Mouse (Mus musculus) MEL (cell line): ENCODE measurements at regions not wholly inside any gene's neighbourhood (a gene's known extent, or its start where the extent isn't known, plus 50 kb on each side); places are given as distances from the start of the nearest gene placed in this dataset.

Experiments used
- DNase-seq: peaks from one replicate; pipeline ENCODE4 v3.0.0; 2011; ENCODE audit warnings: low read depth, low spot score
- H3K27ac ChIP-seq: 2 replicates; pipeline ENCODE4 v1.5.1; 2012; ENCODE audit warnings: low read depth, mild to moderate bottlenecking, control low read depth, low read length, moderate library complexity; ENCODE audit not compliant: control insufficient read depth
- H3K27me3 ChIP-seq, 2 experiments: fragments of 150-350 bp in 1 of 2; sonication (generic) in 1 of 2; 2 replicates each; pipeline ENCODE4 v1.6.1; 2012; ENCODE audit warnings: low read length in 2 of 2, mild to moderate bottlenecking in 2 of 2, improper control_type of control experiment in 1 of 2, moderate library complexity in 1 of 2; ENCODE audit not compliant: insufficient read depth in 2 of 2, control insufficient read depth in 1 of 2
- H3K36me3 ChIP-seq, 2 experiments: 2 replicates each; pipeline ENCODE4 v1.6.1; 2012 to 2014; ENCODE audit warnings: low read length in 2 of 2, improper control_type of control experiment in 1 of 2, inconsistent platforms in 1 of 2, mild to moderate bottlenecking in 1 of 2; ENCODE audit not compliant: insufficient read depth in 2 of 2, control insufficient read depth in 1 of 2
- H3K4me1 ChIP-seq, 2 experiments: fragments of 150-350 bp in 1 of 2; sonication (generic) in 1 of 2; 2 replicates each; pipeline ENCODE4 v1.6.1; 2012; ENCODE audit warnings: low read length in 2 of 2, improper control_type of control experiment in 1 of 2, mild to moderate bottlenecking in 1 of 2; ENCODE audit not compliant: insufficient read depth in 2 of 2, control insufficient read depth in 1 of 2
- H3K4me3 ChIP-seq, 2 experiments: fragments of 150-350 bp in 1 of 2; sonication (generic) in 1 of 2; 2 replicates each; pipeline ENCODE4 v1.5.1; 2012; ENCODE audit warnings: low read depth in 2 of 2, low read length in 2 of 2, mild to moderate bottlenecking in 2 of 2, moderate library complexity in 2 of 2, control low read depth in 1 of 2, improper control_type of control experiment in 1 of 2; ENCODE audit not compliant: control insufficient read depth in 1 of 2, insufficient read depth in 1 of 2
- H3K79me2 ChIP-seq: 2 replicates; pipeline ENCODE4 v1.6.1; 2012; ENCODE audit warnings: mild to moderate bottlenecking, low read length, moderate library complexity; ENCODE audit not compliant: control insufficient read depth, poor library complexity, insufficient read depth
- H3K9ac ChIP-seq: 2 replicates; pipeline ENCODE4 v1.6.1; 2012; ENCODE audit warnings: low read depth, mild to moderate bottlenecking, control low read depth, low read length, moderate library complexity; ENCODE audit not compliant: control insufficient read depth, poor library complexity, severe bottlenecking
- H3K9me3 ChIP-seq: fragments of 150-350 bp; sonication (generic); replicated peaks from 2 replicates; pipeline ENCODE4 v1.6.1; 2012; ENCODE audit warnings: mild to moderate bottlenecking, low read length, improper control_type of control experiment, moderate library complexity; ENCODE audit not compliant: insufficient read depth
- E2F4 ChIP-seq: IDR thresholded peaks from 2 replicates; pipeline ENCODE4 v1.6.1; 2011; ENCODE audit warnings: low read depth, low read length, improper control_type of control experiment, borderline replicate concordance
- EP300 ChIP-seq, 2 experiments: IDR thresholded peaks; 2 replicates each; pipeline ENCODE4 v1.6.1; 2011; ENCODE audit warnings: improper control_type of control experiment in 2 of 2, low read length in 2 of 2, low read depth in 1 of 2, mild to moderate bottlenecking in 1 of 2
- ETS1 ChIP-seq: IDR thresholded peaks from 2 replicates; pipeline ENCODE4 v1.6.1; 2012; ENCODE audit warnings: low read depth, mild to moderate bottlenecking, inconsistent platforms, low read length, improper control_type of control experiment, moderate library complexity
- GABPA ChIP-seq: IDR thresholded peaks from 2 replicates; pipeline ENCODE4 v1.6.1; 2012; ENCODE audit warnings: low read depth, mild to moderate bottlenecking, inconsistent platforms, low read length, improper control_type of control experiment, moderate library complexity
- GATA1 ChIP-seq: IDR thresholded peaks from 2 replicates; pipeline ENCODE4 v1.6.1; 2011; ENCODE audit warnings: low read depth, low read length, improper control_type of control experiment
- KAT2A ChIP-seq: conservative IDR thresholded peaks from 2 replicates; pipeline ENCODE4 v1.6.1; 2012; ENCODE audit warnings: low read depth, low read length, improper control_type of control experiment, inconsistent platforms
- MXI1 ChIP-seq: IDR thresholded peaks from 2 replicates; pipeline ENCODE4 v1.6.1; 2011; ENCODE audit warnings: mild to moderate bottlenecking, low read depth, low read length, improper control_type of control experiment
- POLR2A ChIP-seq, 2 experiments: IDR thresholded peaks; 2 replicates each; pipeline ENCODE4 v1.6.1; 2011 to 2012; ENCODE audit warnings: low read length in 2 of 2, mild to moderate bottlenecking in 2 of 2, control low read depth in 1 of 2, improper control_type of control experiment in 1 of 2, low read depth in 1 of 2, moderate library complexity in 1 of 2; ENCODE audit not compliant: control insufficient read depth in 1 of 2, insufficient read depth in 1 of 2, poor library complexity in 1 of 2
- POLR2AphosphoS2 ChIP-seq: IDR thresholded peaks from 2 replicates; pipeline ENCODE4 v1.6.1; 2011; ENCODE audit warnings: low read length, improper control_type of control experiment
- POLR2AphosphoS5 ChIP-seq: IDR thresholded peaks from 2 replicates; pipeline ENCODE4 v1.6.1; 2012; ENCODE audit warnings: low read depth, borderline replicate concordance, mild to moderate bottlenecking, inconsistent platforms, low read length, moderate library complexity, mixed read lengths
- RCOR1 ChIP-seq: IDR thresholded peaks from 2 replicates; pipeline ENCODE4 v1.6.1; 2012; ENCODE audit warnings: low read depth, mild to moderate bottlenecking, inconsistent platforms, low read length, improper control_type of control experiment
- SIN3A ChIP-seq: IDR thresholded peaks from 2 replicates; pipeline ENCODE4 v1.6.1; 2012; ENCODE audit warnings: low read length, improper control_type of control experiment, inconsistent platforms
- SMC3 ChIP-seq: IDR thresholded peaks from 2 replicates; pipeline ENCODE4 v1.6.1; 2011; ENCODE audit warnings: low read depth, low read length, improper control_type of control experiment
- TBP ChIP-seq: IDR thresholded peaks from 2 replicates; pipeline ENCODE4 v1.8.0; 2011; ENCODE audit warnings: low read depth, low read length, improper control_type of control experiment
- TCF12 ChIP-seq: IDR thresholded peaks from 2 replicates; pipeline ENCODE4 v1.6.1; 2014; ENCODE audit warnings: low read depth, mild to moderate bottlenecking, inconsistent platforms, low read length, improper control_type of control experiment, moderate library complexity
- UBTF ChIP-seq: IDR thresholded peaks from 2 replicates; pipeline ENCODE4 v1.6.1; 2012; ENCODE audit warnings: low read depth, mild to moderate bottlenecking, inconsistent platforms, low read length, improper control_type of control experiment, moderate library complexity, borderline replicate concordance; ENCODE audit not compliant: insufficient read depth
- ZC3H11A ChIP-seq: IDR thresholded peaks from 2 replicates; pipeline ENCODE4 v1.6.1; 2012; ENCODE audit warnings: low read depth, mild to moderate bottlenecking, inconsistent platforms, low read length, improper control_type of control experiment
- ZKSCAN1 ChIP-seq: IDR thresholded peaks from 2 replicates; pipeline ENCODE4 v1.6.1; 2012; ENCODE audit warnings: low read depth, mild to moderate bottlenecking, inconsistent platforms, low read length, improper control_type of control experiment, moderate library complexity
- ZNF384 ChIP-seq: IDR thresholded peaks from 2 replicates; pipeline ENCODE4 v1.6.1; 2012; ENCODE audit warnings: low read depth, mild to moderate bottlenecking, inconsistent platforms, low read length, improper control_type of control experiment

GRCm38 (mm10) chr7:70300516-70300915, 66.0 kb downstream of the Nr2f2 start:
- no peaks in the 10 kb centered on the region for H3K36me3 ChIP-seq
- no peaks in the 10 kb centered on the region for H3K79me2 ChIP-seq
- no peak overlapping the region for H3K9ac ChIP-seq
- TF ChIP-seq GABPA, result no peak
- TF ChIP-seq ETS1, result no peak
- no peak for TF ChIP-seq SMC3
- no peak for TF ChIP-seq POLR2AphosphoS2
- no peak for TF ChIP-seq GATA1
- TF ChIP-seq ZNF384, result no peak
- TF ChIP-seq KAT2A, result no peak
- no peak for TF ChIP-seq EP300 (IDR thresholded peaks at IDR 0.05; ENCODE audit: low read depth in 1 of 2, low read length in 2 of 2)
- no peaks in the 10 kb centered on the region for H3K9me3 ChIP-seq
- H3K4me3 ChIP-seq, result no peak overlapping the region
- DNase-seq, result no peak
- no peaks in the 10 kb centered on the region for H3K27me3 ChIP-seq
- H3K27ac ChIP-seq, result no peak overlapping the region
- H3K4me1 ChIP-seq, result no peaks in the 10 kb centered on the region

GRCm38 (mm10) chr7:70291431-70291830, 75.1 kb downstream of the Nr2f2 start:
- Histone ChIP-seq H3K9me3 (no peaks in the 10 kb centered on the region), H3K79me2 (no peaks in the 10 kb centered on the region), H3K4me1 (no peaks in the 10 kb centered on the region), H3K4me3 (no peak overlapping the region), H3K36me3 (no peaks in the 10 kb centered on the region), H3K27ac (no peak overlapping the region), H3K27me3 (no peaks in the 10 kb centered on the region), H3K9ac (no peak overlapping the region)
- TF ChIP-seq ZC3H11A, result no peak
- no peak for TF ChIP-seq ETS1
- no peak for TF ChIP-seq SIN3A
- TF ChIP-seq E2F4, result no peak
- no peak for TF ChIP-seq TBP
- no peak for TF ChIP-seq MXI1
- TF ChIP-seq RCOR1, result no peak
- TF ChIP-seq SMC3, result no peak
- TF ChIP-seq UBTF, result no peak
- no peak for TF ChIP-seq TCF12
- no peak for TF ChIP-seq POLR2A (IDR thresholded peaks at IDR 0.05; ENCODE audit: control insufficient read depth in 1 of 2, insufficient read depth in 1 of 2, low read depth in 1 of 2, low read length in 2 of 2, poor library complexity in 1 of 2)
- DNase-seq, result no peak

DNA sequence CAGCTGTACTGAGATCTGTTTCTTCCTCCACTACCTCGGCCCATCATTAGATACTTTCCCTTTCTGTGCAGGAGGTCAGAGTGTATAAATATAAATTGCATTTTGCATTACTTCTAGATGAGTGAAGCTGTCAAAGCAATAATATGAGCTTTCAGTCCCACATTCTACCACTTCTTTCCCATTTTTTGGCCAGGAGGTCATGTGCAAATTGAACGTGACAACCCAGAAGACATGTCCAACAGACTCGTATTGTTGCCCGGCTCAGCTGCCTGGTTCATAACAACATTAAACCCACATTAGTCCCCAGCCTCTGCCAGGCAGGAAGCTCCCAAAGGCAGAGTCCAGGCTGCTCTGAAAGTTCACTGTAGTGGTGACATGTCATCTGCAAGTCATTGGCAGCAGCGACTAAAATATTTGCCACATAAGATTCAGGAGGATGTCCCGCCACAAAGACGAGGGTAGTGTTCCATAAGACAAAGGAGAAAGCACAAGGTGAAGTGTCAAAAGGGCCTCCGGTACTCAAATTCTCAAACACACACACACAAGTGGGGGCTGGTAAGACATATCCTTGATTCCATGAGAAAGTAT, 75.7 kb downstream of the Nr2f2 start:
- Histone ChIP-seq H3K79me2 (no peaks in the 10 kb centered on the region), H3K4me1 (no peaks in the 10 kb centered on the region), H3K27me3 (no peaks in the 10 kb centered on the region), H3K27ac (no peak overlapping the region), H3K4me3 (no peak overlapping the region), H3K9me3 (no peaks in the 10 kb centered on the region), H3K9ac (no peak overlapping the region), H3K36me3 (no peaks in the 10 kb centered on the region)
- TF ChIP-seq TBP, result no peak
- no peak for TF ChIP-seq ZNF384
- TF ChIP-seq ZKSCAN1, result no peak
- TF ChIP-seq POLR2AphosphoS5, result no peak
- no peak for DNase-seq
